ENCODE assay signal across 9 mouse cellular contexts in the genomic region with DNA sequence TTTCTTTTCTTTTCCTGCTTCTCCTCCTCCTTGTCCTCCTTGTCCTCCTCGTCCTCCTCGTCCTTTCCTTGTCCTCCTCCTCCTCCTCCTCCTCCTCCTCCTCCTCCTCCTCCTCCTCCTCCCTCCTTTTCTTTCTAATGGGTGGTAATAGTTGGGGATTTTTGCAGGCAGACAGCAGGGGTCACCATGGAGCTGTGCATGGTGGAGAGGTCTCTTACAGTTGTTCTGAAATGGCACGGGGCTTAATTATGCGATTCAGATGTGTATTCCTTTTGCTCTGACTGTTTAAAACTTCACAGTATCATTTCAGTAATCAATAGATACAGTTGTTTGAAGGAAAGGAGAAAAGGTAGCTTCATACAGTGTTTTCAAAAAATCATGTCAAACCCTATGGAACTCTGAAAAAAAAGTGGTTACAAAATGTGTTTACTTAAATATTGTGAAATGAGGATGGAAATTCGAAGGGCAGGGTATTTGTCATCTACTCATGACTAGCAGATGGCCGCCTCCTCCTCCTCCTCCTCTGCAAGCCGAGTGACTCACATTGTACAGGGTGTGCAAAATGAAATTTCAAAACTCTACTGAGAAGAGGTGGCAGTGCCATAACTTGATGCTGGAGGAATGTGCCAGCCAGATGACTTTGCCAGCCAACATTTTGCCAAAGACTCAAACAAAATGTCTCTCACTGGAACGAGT.
DNase-seq lines count a peak whose midpoint lies in the region; ATAC-seq and TF ChIP-seq lines count a peak whose summit lies in the region.
"Had no signal": no experiment of that assay in that cellular context is flagged by ENCODE, and none has a peak within 500 bp of the region (broad histone marks: within the 10 kb centered on the region; RNA-seq: fewer than 3 reads in every experiment).

No protein-coding gene starts in this region.

- DNase-seq in midbrain, postnatal 0 days (ENCODE audit: low spot score), result no peak
- no peak for DNase-seq in midbrain, embryonic 14.5 days
- peak; percentile 53 for DNase-seq in adrenal gland, postnatal 10 days
- peak; percentile 37 to 55 for DNase-seq in heart, postnatal 10 days
- DNase-seq in lung, postnatal 0 days (ENCODE audit: low spot score), result peak; percentile 74
- no peak for DNase-seq in MN1 (ENCODE audit: low spot score)

- H3K9ac ChIP-seq in midbrain, postnatal 0 days (replicated peaks; ENCODE audit: low read length, poor library complexity, severe bottlenecking), result no peak overlapping the region
- no peak overlapping the region for H3K9ac ChIP-seq in midbrain, embryonic 14.5 days (replicated peaks; ENCODE audit: low read length)
- H3K9ac ChIP-seq in lung, postnatal 0 days (replicated peaks; ENCODE audit: low read depth), result no peak overlapping the region
- H3K9ac ChIP-seq in forebrain, embryonic 13.5 days, result no peak overlapping the region
- H3K9ac ChIP-seq: embryonic facial prominence, embryonic 12.5 days; limb, embryonic 13.5 days had no signal

- no peak overlapping the region for H3K4me3 ChIP-seq in midbrain, postnatal 0 days (ENCODE audit: low read depth, low read length)
- H3K4me3 ChIP-seq in midbrain, embryonic 14.5 days (replicated peaks; ENCODE audit: low read depth, low read length), result no peak overlapping the region
- H3K4me3 ChIP-seq in lung, postnatal 0 days (ENCODE audit: low read depth, low read length), result no peak overlapping the region
- no peak overlapping the region for H3K4me3 ChIP-seq in forebrain, embryonic 13.5 days
- H3K4me3 ChIP-seq: embryonic facial prominence, embryonic 12.5 days; limb, embryonic 13.5 days had no signal

- no peaks in the 10 kb centered on the region for H3K4me1 ChIP-seq in midbrain, postnatal 0 days (ENCODE audit: insufficient read depth, low read length)
- H3K4me1 ChIP-seq in midbrain, embryonic 14.5 days (ENCODE audit: control insufficient read depth, insufficient read depth, low read length), result no peaks in the 10 kb centered on the region
- H3K4me1 ChIP-seq in lung, postnatal 0 days (ENCODE audit: insufficient read depth, low read depth, low read length), result no peaks in the 10 kb centered on the region
- no peaks in the 10 kb centered on the region for H3K4me1 ChIP-seq in forebrain, embryonic 13.5 days
- H3K4me1 ChIP-seq: embryonic facial prominence, embryonic 12.5 days; limb, embryonic 13.5 days had no signal

- H3K4me2 ChIP-seq in midbrain, postnatal 0 days (ENCODE audit: low read depth, low read length, poor library complexity, severe bottlenecking), result no peak overlapping the region
- no peak overlapping the region for H3K4me2 ChIP-seq in midbrain, embryonic 14.5 days (ENCODE audit: low read length)
- no peak overlapping the region for H3K4me2 ChIP-seq in lung, postnatal 0 days (replicated peaks; ENCODE audit: low read depth, low read length)
- H3K4me2 ChIP-seq in forebrain, embryonic 13.5 days, result no peak overlapping the region
- H3K4me2 ChIP-seq: embryonic facial prominence, embryonic 12.5 days; limb, embryonic 13.5 days had no signal

- no peak overlapping the region for H3K27ac ChIP-seq in midbrain, postnatal 0 days (ENCODE audit: low read depth, low read length)
- no peak overlapping the region for H3K27ac ChIP-seq in midbrain, embryonic 14.5 days (replicated peaks; ENCODE audit: low read depth, low read length)
- H3K27ac ChIP-seq in lung, postnatal 0 days (ENCODE audit: low read length), result no peak overlapping the region
- H3K27ac ChIP-seq in forebrain, embryonic 13.5 days, result no peak overlapping the region
- H3K27ac ChIP-seq: embryonic facial prominence, embryonic 12.5 days; limb, embryonic 13.5 days had no signal

- no peaks in the 10 kb centered on the region for H3K9me3 ChIP-seq in midbrain, postnatal 0 days (ENCODE audit: low read length)
- no peaks in the 10 kb centered on the region for H3K9me3 ChIP-seq in midbrain, embryonic 14.5 days (ENCODE audit: control insufficient read depth, low read length)
- no peaks in the 10 kb centered on the region for H3K9me3 ChIP-seq in lung, postnatal 0 days (ENCODE audit: low read length)
- no peaks in the 10 kb centered on the region for H3K9me3 ChIP-seq in forebrain, embryonic 13.5 days (replicated peaks)
- H3K9me3 ChIP-seq: embryonic facial prominence, embryonic 12.5 days; limb, embryonic 13.5 days had no signal

- intact Hi-C loops in heart, postnatal 10 days (cut with DNase I), result loop anchor here (10.0 kb wide), 1 partner anchor 323 kb away; no protein-coding TSS in a partner anchor

- H3K27me3 ChIP-seq in midbrain, postnatal 0 days (ENCODE audit: insufficient read depth, low read length), result no peaks in the 10 kb centered on the region
- H3K27me3 ChIP-seq in midbrain, embryonic 14.5 days (ENCODE audit: control insufficient read depth, insufficient read depth, low read length), result no peaks in the 10 kb centered on the region
- no peaks in the 10 kb centered on the region for H3K27me3 ChIP-seq in lung, postnatal 0 days (replicated peaks; ENCODE audit: insufficient read depth, low read length)
- no peaks in the 10 kb centered on the region for H3K27me3 ChIP-seq in forebrain, embryonic 13.5 days
- H3K27me3 ChIP-seq: embryonic facial prominence, embryonic 12.5 days; limb, embryonic 13.5 days had no signal

- peak; percentile 46 for TF ChIP-seq EP300 in lung, postnatal 0 days (IDR thresholded peaks at IDR 0.05)

- no peak for ATAC-seq in midbrain, postnatal 0 days (ENCODE audit: low FRiP score)
- ATAC-seq in midbrain, embryonic 14.5 days (ENCODE audit: low FRiP score, low TSS enrichment), result no peak
- ATAC-seq in lung, postnatal 0 days, result peak; percentile 86
- ATAC-seq in forebrain, embryonic 13.5 days, result no peak

- H3K36me3 ChIP-seq in midbrain, postnatal 0 days (ENCODE audit: insufficient read depth, low read length), result no peaks in the 10 kb centered on the region
- no peaks in the 10 kb centered on the region for H3K36me3 ChIP-seq in midbrain, embryonic 14.5 days (ENCODE audit: control insufficient read depth, insufficient read depth, low read length)
- H3K36me3 ChIP-seq in lung, postnatal 0 days (ENCODE audit: insufficient read depth, low read length), result no peaks in the 10 kb centered on the region
- H3K36me3 ChIP-seq in forebrain, embryonic 13.5 days (ENCODE audit: poor library complexity, severe bottlenecking), result no peaks in the 10 kb centered on the region
- H3K36me3 ChIP-seq: embryonic facial prominence, embryonic 12.5 days; limb, embryonic 13.5 days had no signal

- 72% methylated on average over 8 of the region's 8 CpGs for WGBS in midbrain, postnatal 0 days
- WGBS in midbrain, embryonic 14.5 days, result 69% methylated on average over 8 of the region's 8 CpGs
- WGBS in lung, postnatal 0 days, result 27% methylated on average over 8 of the region's 8 CpGs
- 57% methylated on average over 8 of the region's 8 CpGs for WGBS in forebrain, embryonic 13.5 days

- peak; percentile 42 for TF ChIP-seq CTCF in midbrain, postnatal 0 days (IDR thresholded peaks at IDR 0.05)
- TF ChIP-seq CTCF in lung, postnatal 0 days (IDR thresholded peaks at IDR 0.05), result peak; percentile 67

Comparison
In these comparisons a context has a peak if more than half of its experiments do, and no peak if none do; other contexts are left out.
1. DNase-seq: peak in adrenal gland, postnatal 10 days (single experiment), heart, postnatal 10 days (2 of 2) and lung, postnatal 0 days (single experiment); none in midbrain, postnatal 0 days (single experiment), midbrain, embryonic 14.5 days (single experiment) and MN1 (single experiment).